Mouse (Mus musculus) hindbrain, postnatal 0 days (tissue): ENCODE measurements around the gene Kalrn. TPM values are rescaled to one million over a fixed set of nuclear protein-coding genes. Genes with fewer than 3 reads are reported as not detected.

Experiments used
- ATAC-seq: fragments of 200-750 bp; cut with Nextera tagmentation; 2 replicates; pipeline ENCODE4 v1.8.0; 2017; ENCODE audit warnings: mild to moderate bottlenecking, moderate TSS enrichment, moderate library complexity
- DNase-seq: peaks from one replicate; pipeline ENCODE4 v3.0.0-alpha.2; 2015; ENCODE audit warnings: low spot score
- H3K27ac ChIP-seq: fragments of 300-500 bp; sonication (generic); 2 replicates; pipeline ENCODE4 v1.5.1; 2014; ENCODE audit warnings: mild to moderate bottlenecking
- H3K27me3 ChIP-seq: fragments of 300-500 bp; sonication (generic); 2 replicates; pipeline ENCODE4 v1.6.1; 2014; ENCODE audit warnings: low read length, mixed read lengths; ENCODE audit not compliant: insufficient read depth
- H3K36me3 ChIP-seq: fragments of 300-500 bp; sonication (generic); 2 replicates; pipeline ENCODE4 v1.6.1; 2014; ENCODE audit warnings: low read length, mixed read lengths; ENCODE audit not compliant: insufficient read depth
- H3K4me1 ChIP-seq: fragments of 300-500 bp; sonication (generic); 2 replicates; pipeline ENCODE4 v1.6.1; 2014; ENCODE audit warnings: antibody characterized with exemption, low read length, mixed read lengths; ENCODE audit not compliant: insufficient read depth
- H3K4me2 ChIP-seq: fragments of 300-500 bp; sonication (generic); 2 replicates; pipeline ENCODE4 v1.6.1; 2014; ENCODE audit warnings: low read depth, mild to moderate bottlenecking, low read length, moderate library complexity, mixed read lengths
- H3K4me3 ChIP-seq: fragments of 300-500 bp; sonication (generic); 2 replicates; pipeline ENCODE4 v1.5.1; 2014; ENCODE audit warnings: low read length
- H3K9ac ChIP-seq: fragments of 300-500 bp; sonication (generic); replicated peaks from 2 replicates; pipeline ENCODE4 v1.6.1; 2014; ENCODE audit warnings: mild to moderate bottlenecking, low read length, moderate library complexity, mixed read lengths
- H3K9me3 ChIP-seq: fragments of 300-500 bp; sonication (generic); 2 replicates; pipeline ENCODE4 v1.6.1; 2016; ENCODE audit warnings: low read length, mixed read lengths
- CTCF ChIP-seq: IDR thresholded peaks from 2 replicates; pipeline ENCODE4 v1.5.1; 2016; ENCODE audit warnings: antibody characterized with exemption, control low read depth, low read depth
- WGBS: fragments of 180-500 bp; shearing (Covaris S2); extraction: QIAGEN DNeasy Blood & Tissue Kit; methylation state at CpG from one replicate; pipeline ENCODE4 v1.1.7; 2014; 5-methylcytosine and 5-hydroxymethylcytosine counted together
- polyA plus RNA-seq: library from polyadenylated mRNA; unstranded; fragments of >200 nt; fragmentation: Nextera tagmentation; extraction: Ambion mirVana; gene quantifications from 2 replicates; pipeline ENCODE4 v1.2.1, GENCODE M21; 2015
- total RNA-seq: library from RNA; depleted of rRNA; stranded (reverse); fragments of >200 nt; gene quantifications from 2 replicates; pipeline ENCODE4 v1.2.3, GENCODE M21; 2014

The Kalrn gene
- total and polyA plus RNA-seq, 2 experiments from 2014 or later, result 17.0 to 107 TPM

- H3K9ac ChIP-seq, result no peak overlapping the region
- peaks cover 22% of the 10 kb centered on the region; the same call in 1 of the 2 replicates for H3K36me3 ChIP-seq
- H3K9me3 ChIP-seq, result no peaks in the 10 kb centered on the region
- H3K4me3 ChIP-seq, result no peak overlapping the region
- 65% methylated on average over 6 of the region's 6 CpGs for WGBS
- no peaks in the 10 kb centered on the region for H3K27me3 ChIP-seq
- H3K4me1 ChIP-seq, result no peaks in the 10 kb centered on the region
- ATAC-seq (no peak), DNase-seq (peak; percentile 33)
- 0 out of 2 replicates have a peak, but pooled peaks have one; percentile 11 for TF ChIP-seq CTCF
- no peak overlapping the region for H3K4me2 ChIP-seq
- H3K27ac ChIP-seq, result no peak overlapping the region
Observed at GRCm38 (mm10) chr16:34040276-34040675, 533.1 kb downstream of the Kalrn start.

GRCm38 (mm10) chr16:34039736-34040135 is 533.6 kb downstream of the Kalrn start:
- DNase-seq, result no peak
- 86% methylated on average over 4 of the region's 4 CpGs for WGBS
- ATAC-seq, result no peak

GRCm38 (mm10) chr16:34036327-34037047 is 536.8 kb downstream of the Kalrn start:
- H3K4me1 ChIP-seq, result no peaks in the 10 kb centered on the region
- no peak overlapping the region for H3K27ac ChIP-seq
- ATAC-seq (no peak), DNase-seq (no peak)
- peaks cover 48% of the 10 kb centered on the region for H3K36me3 ChIP-seq
- no peaks in the 10 kb centered on the region for H3K27me3 ChIP-seq
- H3K9ac ChIP-seq, result no peak overlapping the region
- no peak overlapping the region for H3K4me3 ChIP-seq
- no peak for TF ChIP-seq CTCF
- H3K4me2 ChIP-seq, result no peak overlapping the region
- H3K9me3 ChIP-seq, result no peaks in the 10 kb centered on the region
- WGBS, result 84% methylated on average over 10 of the region's 10 CpGs

More at GRCm38 (mm10) chr16:34039736-34040135, 533.6 kb downstream of the Kalrn start:
- no peaks in the 10 kb centered on the region for H3K9me3 ChIP-seq
- no peak overlapping the region for H3K9ac ChIP-seq
- no peaks in the 10 kb centered on the region for H3K27me3 ChIP-seq
- H3K4me3 ChIP-seq, result no peak overlapping the region
- no peaks in the 10 kb centered on the region for H3K4me1 ChIP-seq
- no peak overlapping the region for H3K27ac ChIP-seq
- no peak for TF ChIP-seq CTCF
- H3K36me3 ChIP-seq, result peaks cover 26% of the 10 kb centered on the region; the same call in 1 of the 2 replicates
- no peak overlapping the region for H3K4me2 ChIP-seq

- no peaks in the 10 kb centered on the region for H3K4me1 ChIP-seq
Observed at GRCm38 (mm10) chr16:34035780-34036179, 537.6 kb downstream of the Kalrn start.

GRCm38 (mm10) chr16:34034267-34034666 is 539.1 kb downstream of the Kalrn start:
- ATAC-seq, result no peak
- H3K27me3 ChIP-seq, result no peaks in the 10 kb centered on the region
- no peaks in the 10 kb centered on the region for H3K9me3 ChIP-seq
- no peak for DNase-seq
- H3K9ac ChIP-seq, result no peak overlapping the region
- no peak overlapping the region for H3K4me2 ChIP-seq
- peaks cover 53% of the 10 kb centered on the region for H3K36me3 ChIP-seq
- H3K4me1 ChIP-seq, result no peaks in the 10 kb centered on the region
- no peak for TF ChIP-seq CTCF
- no peak overlapping the region for H3K27ac ChIP-seq
- H3K4me3 ChIP-seq, result no peak overlapping the region
- 97% methylated on average over 17 of the region's 17 CpGs for WGBS

More at GRCm38 (mm10) chr16:34035780-34036179, 537.6 kb downstream of the Kalrn start:
- TF ChIP-seq CTCF, result no peak
- Histone ChIP-seq H3K27ac (no peak overlapping the region), H3K9me3 (no peaks in the 10 kb centered on the region), H3K9ac (no peak overlapping the region), H3K27me3 (no peaks in the 10 kb centered on the region), H3K4me3 (no peak overlapping the region), H3K4me2 (no peak overlapping the region), H3K36me3 (peaks cover 54% of the 10 kb centered on the region)
- DNase-seq (no peak), ATAC-seq (no peak)
- WGBS, result 96% methylated on average over 2 of the region's 2 CpGs

GRCm38 (mm10) chr16:34032011-34032645 is 541.2 kb downstream of the Kalrn start:
- Histone ChIP-seq H3K27me3 (no peaks in the 10 kb centered on the region), H3K4me1 (no peaks in the 10 kb centered on the region), H3K27ac (no peak overlapping the region), H3K9me3 (no peaks in the 10 kb centered on the region), H3K36me3 (peaks cover 58% of the 10 kb centered on the region), H3K4me3 (no peak overlapping the region), H3K9ac (no peak overlapping the region), H3K4me2 (no peak overlapping the region)
- no peak for ATAC-seq
- 94% methylated on average over 12 of the region's 12 CpGs for WGBS
- no peak for TF ChIP-seq CTCF
- no peak for DNase-seq

- no peak overlapping the region for H3K9ac ChIP-seq
- H3K27ac ChIP-seq, result no peak overlapping the region
- TF ChIP-seq CTCF, result no peak
- DNase-seq, result no peak
- H3K36me3 ChIP-seq, result peaks cover 60% of the 10 kb centered on the region
- H3K4me1 ChIP-seq, result no peaks in the 10 kb centered on the region
- no peak overlapping the region for H3K4me2 ChIP-seq
- ATAC-seq, result no peak
- 91% methylated on average over 9 of the region's 9 CpGs for WGBS
- no peaks in the 10 kb centered on the region for H3K9me3 ChIP-seq
- no peak overlapping the region for H3K4me3 ChIP-seq
- no peaks in the 10 kb centered on the region for H3K27me3 ChIP-seq
Observed at GRCm38 (mm10) chr16:34031565-34031964, 541.8 kb downstream of the Kalrn start.
